Mouse (Mus musculus) lung, embryonic 16.5 days (tissue): ENCODE measurements around the gene Hist3h2ba. TPM values are rescaled to one million over a fixed set of nuclear protein-coding genes. Genes with fewer than 3 reads are reported as not detected.
A peak's percentile ranks its signal among the peaks of the same experiment; 100 is the strongest.
"Not testable (repeated sequence)": the region's sequence is repeated elsewhere in the genome, so short reads cannot be mapped to it uniquely, and the experiment has no call there.

Experiments
- ATAC-seq: fragments of 200-750 bp; cut with Nextera tagmentation; 2 replicates; pipeline ENCODE4 v1.8.0; 2017; ENCODE audit warnings: low read depth, mild to moderate bottlenecking, moderate library complexity
- H3K27ac ChIP-seq: fragments of 300-500 bp; sonication (generic); 2 replicates; pipeline ENCODE4 v1.5.1; 2014; ENCODE audit warnings: mild to moderate bottlenecking, control low read depth, low read length
- H3K27me3 ChIP-seq: fragments of 300-500 bp; sonication (generic); 2 replicates; pipeline ENCODE4 v1.6.1; 2014; ENCODE audit warnings: low read depth, low read length, mixed read lengths; ENCODE audit not compliant: control insufficient read depth, insufficient read depth
- H3K36me3 ChIP-seq: fragments of 300-500 bp; sonication (generic); 2 replicates; pipeline ENCODE4 v1.6.1; 2014; ENCODE audit warnings: low read length; ENCODE audit not compliant: control insufficient read depth, insufficient read depth
- H3K4me1 ChIP-seq: fragments of 300-500 bp; sonication (generic); replicated peaks from 2 replicates; pipeline ENCODE4 v1.6.1; 2014; ENCODE audit warnings: low read length, mixed read lengths; ENCODE audit not compliant: control insufficient read depth, insufficient read depth
- H3K4me2 ChIP-seq: fragments of 300-500 bp; sonication (generic); 2 replicates; pipeline ENCODE4 v1.6.1; 2014; ENCODE audit warnings: low read depth, low read length, control low read depth
- H3K4me3 ChIP-seq: fragments of 300-500 bp; sonication (generic); 2 replicates; pipeline ENCODE4 v1.5.1; 2014; ENCODE audit warnings: mild to moderate bottlenecking, low read length, control low read depth
- H3K9ac ChIP-seq: fragments of 300-500 bp; sonication (generic); 2 replicates; pipeline ENCODE4 v1.6.1; 2014; ENCODE audit warnings: low read length, control low read depth
- H3K9me3 ChIP-seq: fragments of 300-500 bp; sonication (generic); 2 replicates; pipeline ENCODE4 v1.6.1; 2016; ENCODE audit warnings: low read length; ENCODE audit not compliant: control insufficient read depth
- whole genome bisulfite sequencing: fragments of 180-500 bp; shearing (Covaris S2); extraction: QIAGEN DNeasy Blood & Tissue Kit; methylation state at CpG from one replicate; pipeline ENCODE4 v1.1.7; 2014; 5-methylcytosine and 5-hydroxymethylcytosine counted together
- polyA plus RNA-seq: library from polyadenylated mRNA; unstranded; fragments of >200 nt; fragmentation: Nextera tagmentation; extraction: Ambion mirVana; gene quantifications from 2 replicates; pipeline ENCODE4 v1.2.1, GENCODE M21; 2015

Gene Hist3h2ba
- polyA plus RNA-seq, 1 experiment from 2014 or later = 28.3 TPM

GRCm38 (mm10) chr11:58951210-58951609 lies 2.5 kb downstream of the Hist3h2ba start:
- Histone ChIP-seq H3K27me3 (peaks cover 21% of the 10 kb centered on the region), H3K4me2 (no peak overlapping the region), H3K9me3 (no peaks in the 10 kb centered on the region), H3K36me3 (no peaks in the 10 kb centered on the region), H3K4me3 (no peak overlapping the region), H3K4me1 (peaks cover 6% of the 10 kb centered on the region), H3K27ac (no peak overlapping the region), H3K9ac (no peak overlapping the region)
- no peak for ATAC-seq
- WGBS = 65% methylated on average over 5 of the region's 5 CpGs

- Histone ChIP-seq H3K36me3 (0 out of 2 replicates have a peak, but pooled peaks cover 2% of the 10 kb centered on the region), H3K9ac (peak overlapping the region; percentile 75), H3K27me3 (peaks cover 17% of the 10 kb centered on the region), H3K9me3 (no peaks in the 10 kb centered on the region), H3K4me2 (peak overlapping the region; percentile 62), H3K4me1 (peaks cover 19% of the 10 kb centered on the region), H3K27ac (peak overlapping the region; percentile 99), H3K4me3 (peak overlapping the region; percentile 85)
- under 1% methylated on average over 33 of the region's 33 CpGs for WGBS
- ATAC-seq = peak; percentile 21
These were observed 4.8 kb downstream of the Hist3h2ba start for GRCm38 (mm10) chr11:58953351-58954169.

GRCm38 (mm10) chr11:58954170-58954419 lies 5.4 kb downstream of the Hist3h2ba start:
- H3K4me2 ChIP-seq = peak overlapping the region; percentile 62
- peak overlapping the region; percentile 99 for H3K27ac ChIP-seq
- H3K27me3 ChIP-seq = peaks cover 16% of the 10 kb centered on the region
- H3K4me1 ChIP-seq = peaks cover 19% of the 10 kb centered on the region
- H3K36me3 ChIP-seq, H3K9me3 ChIP-seq, ATAC-seq: not testable (repeated sequence)
- peak overlapping the region; percentile 85 for H3K4me3 ChIP-seq
- H3K9ac ChIP-seq = peak overlapping the region; percentile 75
- WGBS = 1% methylated on average over 14 of the region's 17 CpGs

- Histone ChIP-seq H3K36me3 (0 out of 2 replicates have a peak, but pooled peaks cover 2% of the 10 kb centered on the region), H3K9ac (peak within 1 kb of the TSS; percentile 95), H3K4me2 (peak within 1 kb of the TSS; percentile 90), H3K27me3 (peaks cover 12% of the 10 kb centered on the region), H3K4me3 (peak within 1 kb of the TSS; percentile 85), H3K4me1 (peaks cover 23% of the 10 kb centered on the region), H3K27ac (peak within 1 kb of the TSS; percentile 99), H3K9me3 (no peaks in the 10 kb centered on the region)
- under 1% methylated on average over 49 of the region's 49 CpGs for WGBS
- ATAC-seq = peak; percentile 95
These were observed 5.9 kb downstream of the Hist3h2ba start, which contains the start of the genes Hist3h2a and Trim17 for GRCm38 (mm10) chr11:58954420-58955142. TSS of gene Hist3h2a (plus strand) at chr11:58954685. TSS of gene Trim17 (plus strand) at chr11:58954685.

GRCm38 (mm10) chr11:58955143-58955867 lies 6.6 kb downstream of the Hist3h2ba start:
- Histone ChIP-seq H3K9ac (peak overlapping the region; percentile 95), H3K4me2 (peak overlapping the region; percentile 90), H3K27me3 (peaks cover 10% of the 10 kb centered on the region), H3K27ac (peak overlapping the region; percentile 99), H3K4me1 (peaks cover 27% of the 10 kb centered on the region), H3K4me3 (peak overlapping the region; percentile 85), H3K36me3 (0 out of 2 replicates have a peak, but pooled peaks cover 2% of the 10 kb centered on the region), H3K9me3 (no peaks in the 10 kb centered on the region)
- WGBS = 0% methylated on average over 20 of the region's 20 CpGs
- ATAC-seq = no peak; the same call in 1 of the 2 replicates

- ATAC-seq = no peak
- 19% methylated on average over 8 of the region's 8 CpGs for WGBS
These were observed 7.1 kb downstream of the Hist3h2ba start for GRCm38 (mm10) chr11:58955868-58956257.

GRCm38 (mm10) chr11:58957226-58957914 lies 8.7 kb downstream of the Hist3h2ba start:
- H3K9ac ChIP-seq = peak overlapping the region; percentile 95; the same call in 1 of the 2 replicates
- H3K9me3 ChIP-seq = peaks cover 8% of the 10 kb centered on the region
- peaks cover 28% of the 10 kb centered on the region for H3K4me1 ChIP-seq
- H3K4me2 ChIP-seq = peak overlapping the region; percentile 90; the same call in 1 of the 2 replicates
- 0 out of 2 replicates have a peak, but pooled peaks cover 2% of the 10 kb centered on the region for H3K36me3 ChIP-seq
- peaks cover 10% of the 10 kb centered on the region; the same call in 1 of the 2 replicates for H3K27me3 ChIP-seq
- 80% methylated on average over 5 of the region's 5 CpGs for WGBS
- no peak for ATAC-seq
- no peak overlapping the region for H3K27ac ChIP-seq
- H3K4me3 ChIP-seq = peak overlapping the region; percentile 85

More at GRCm38 (mm10) chr11:58955868-58956257, 7.1 kb downstream of the Hist3h2ba start:
- Histone ChIP-seq H3K27ac (peak overlapping the region; percentile 99), H3K27me3 (peaks cover 8% of the 10 kb centered on the region), H3K9me3 (no peaks in the 10 kb centered on the region), H3K36me3 (0 out of 2 replicates have a peak, but pooled peaks cover 2% of the 10 kb centered on the region), H3K4me2 (peak overlapping the region; percentile 90), H3K4me1 (peaks cover 28% of the 10 kb centered on the region), H3K9ac (peak overlapping the region; percentile 95), H3K4me3 (peak overlapping the region; percentile 85)

GRCm38 (mm10) chr11:58958536-58958935 lies 9.8 kb downstream of the Hist3h2ba start:
- H3K4me1 ChIP-seq = peaks cover 28% of the 10 kb centered on the region
- no peak overlapping the region for H3K4me3 ChIP-seq
- H3K36me3 ChIP-seq = 0 out of 2 replicates have a peak, but pooled peaks cover 2% of the 10 kb centered on the region
- ATAC-seq = no peak
- WGBS = 88% methylated on average over 6 of the region's 6 CpGs
- no peak overlapping the region for H3K27ac ChIP-seq
- no peak overlapping the region for H3K4me2 ChIP-seq
- peaks cover 10% of the 10 kb centered on the region; the same call in 1 of the 2 replicates for H3K27me3 ChIP-seq
- peaks cover 8% of the 10 kb centered on the region for H3K9me3 ChIP-seq
- no peak overlapping the region for H3K9ac ChIP-seq
